Mouse (Mus musculus) limb, embryonic 14.5 days (tissue): ENCODE results near the gene Ube4a. TPM values are rescaled to one million over a fixed set of nuclear protein-coding genes. Genes with fewer than 3 reads are reported as not detected.

Experiments
- ATAC-seq: fragments of 200-750 bp; cut with Nextera tagmentation; 2 replicates; pipeline ENCODE4 v1.8.0; 2017; ENCODE audit warnings: low read depth, moderate number of reproducible peaks, moderate TSS enrichment; ENCODE audit not compliant: low FRiP score
- DNase-seq: peaks from one replicate; pipeline ENCODE4 v3.0.0-alpha.2; 2015; ENCODE audit warnings: low spot score
- H3K27ac ChIP-seq: fragments of 300-500 bp; sonication (generic); replicated peaks from 2 replicates; pipeline ENCODE4 v1.5.1; 2014; ENCODE audit warnings: low read depth, mild to moderate bottlenecking, low read length, moderate library complexity, mixed read lengths
- H3K27me3 ChIP-seq: fragments of 300-500 bp; sonication (generic); 2 replicates; pipeline ENCODE4 v1.6.1; 2014; ENCODE audit warnings: low read length, mixed read lengths; ENCODE audit not compliant: control insufficient read depth, insufficient read depth
- H3K36me3 ChIP-seq: fragments of 300-500 bp; sonication (generic); 2 replicates; pipeline ENCODE4 v1.6.1; 2014; ENCODE audit warnings: mild to moderate bottlenecking, low read length, moderate library complexity, mixed read lengths; ENCODE audit not compliant: control insufficient read depth, insufficient read depth
- H3K4me1 ChIP-seq: fragments of 300-500 bp; sonication (generic); 2 replicates; pipeline ENCODE4 v1.6.1; 2014; ENCODE audit warnings: antibody characterized with exemption, low read length, mixed read lengths; ENCODE audit not compliant: control insufficient read depth, insufficient read depth
- H3K4me2 ChIP-seq: fragments of 300-500 bp; sonication (generic); replicated peaks from 2 replicates; pipeline ENCODE4 v1.6.1; 2014; ENCODE audit warnings: low read depth, mild to moderate bottlenecking, low read length, moderate library complexity; ENCODE audit not compliant: severe bottlenecking
- H3K4me3 ChIP-seq: fragments of 300-500 bp; sonication (generic); replicated peaks from 2 replicates; pipeline ENCODE4 v1.5.1; 2014; ENCODE audit warnings: low read length
- H3K9ac ChIP-seq: fragments of 300-500 bp; sonication (generic); 2 replicates; pipeline ENCODE4 v1.6.1; 2014; ENCODE audit warnings: mild to moderate bottlenecking, low read depth, low read length, moderate library complexity; ENCODE audit not compliant: severe bottlenecking
- H3K9me3 ChIP-seq: fragments of 300-500 bp; sonication (generic); 2 replicates; pipeline ENCODE4 v1.6.1; 2016; ENCODE audit warnings: low read length; ENCODE audit not compliant: control insufficient read depth
- POLR2A ChIP-seq: fragments of 200-500 bp; IDR thresholded peaks from 2 replicates; pipeline ENCODE4 v1.8.0; 2012; ENCODE audit warnings: inconsistent platforms, mild to moderate bottlenecking, moderate library complexity, borderline replicate concordance; ENCODE audit not compliant: insufficient read depth, insufficient read length; ENCODE audit errors: extremely low read depth
- WGBS: fragments of 180-500 bp; shearing (Covaris S2); extraction: QIAGEN DNeasy Blood & Tissue Kit; methylation state at CpG from one replicate; pipeline ENCODE4 v1.1.7; 2014; 5-methylcytosine and 5-hydroxymethylcytosine counted together
- polyA plus RNA-seq, 2 experiments: library from polyadenylated mRNA; depleted of rRNA in 1 of 2; stranded (reverse) in 1 of 2; unstranded in 1 of 2; fragments of >200 nt; fragmentation: Nextera tagmentation in 1 of 2; extraction: Ambion mirVana in 1 of 2; gene quantifications; 2 replicates each; pipeline versions ENCODE4 v1.2.1 to v1.2.3; 2012 to 2014

Ube4a gene
- polyA plus RNA-seq, 2 experiments: 23.9 to 33.4 TPM

GRCm38 (mm10) chr9:44890122-44890521, 75.3 kb downstream of the Ube4a start:
- Histone ChIP-seq H3K9ac (no peak overlapping the region), H3K4me1 (no peaks in the 10 kb centered on the region), H3K4me2 (no peak overlapping the region), H3K36me3 (no peaks in the 10 kb centered on the region), H3K27ac (no peak overlapping the region), H3K9me3 (no peaks in the 10 kb centered on the region), H3K4me3 (no peak overlapping the region), H3K27me3 (no peaks in the 10 kb centered on the region)
- DNase-seq (no peak), ATAC-seq (no peak)
- WGBS: 73% methylated on average over 2 of the region's 2 CpGs
- no peak for TF ChIP-seq POLR2A

GRCm38 (mm10) chr9:44888114-44888624, 77.2 kb downstream of the Ube4a start:
- 85% methylated on average over 7 of the region's 7 CpGs for WGBS

GRCm38 (mm10) chr9:44882981-44883569, 82.3 kb downstream of the Ube4a start:
- Histone ChIP-seq H3K27ac (peak overlapping the region; percentile 97), H3K36me3 (no peaks in the 10 kb centered on the region), H3K27me3 (no peaks in the 10 kb centered on the region), H3K4me1 (peaks cover 19% of the 10 kb centered on the region), H3K4me2 (peak overlapping the region; percentile 95), H3K9ac (peak overlapping the region; percentile 89; the same call in 1 of the 2 replicates), H3K4me3 (peak overlapping the region; percentile 77), H3K9me3 (no peaks in the 10 kb centered on the region)
- TF ChIP-seq POLR2A: no peak
- no peak for ATAC-seq
- WGBS: under 1% methylated on average over 21 of the region's 21 CpGs
- DNase-seq: peak; percentile 52

More at GRCm38 (mm10) chr9:44888114-44888624, 77.2 kb downstream of the Ube4a start:
- Histone ChIP-seq H3K27ac (no peak overlapping the region), H3K4me2 (no peak overlapping the region), H3K4me3 (no peak overlapping the region), H3K36me3 (no peaks in the 10 kb centered on the region), H3K4me1 (peaks cover 3% of the 10 kb centered on the region; the same call in 1 of the 2 replicates), H3K27me3 (no peaks in the 10 kb centered on the region), H3K9ac (no peak overlapping the region), H3K9me3 (no peaks in the 10 kb centered on the region)
- ATAC-seq: no peak
- no peak for TF ChIP-seq POLR2A
- DNase-seq: no peak

- peaks cover 23% of the 10 kb centered on the region for H3K4me1 ChIP-seq
- DNase-seq (peak; percentile 77), ATAC-seq (peak; percentile 38)
- H3K27me3 ChIP-seq: no peaks in the 10 kb centered on the region
- peak overlapping the region; percentile 77 for H3K4me3 ChIP-seq
- peaks cover 3% of the 10 kb centered on the region for H3K36me3 ChIP-seq
- TF ChIP-seq POLR2A: no peak
- peak overlapping the region; percentile 97 for H3K27ac ChIP-seq
- no peaks in the 10 kb centered on the region for H3K9me3 ChIP-seq
- H3K4me2 ChIP-seq: peak overlapping the region; percentile 95
- WGBS: under 1% methylated on average over 26 of the region's 27 CpGs
- peak overlapping the region; percentile 89 for H3K9ac ChIP-seq
Observed at GRCm38 (mm10) chr9:44882436-44882980, 82.9 kb downstream of the Ube4a start.

GRCm38 (mm10) chr9:44881941-44882435, 83.4 kb downstream of the Ube4a start:
- Histone ChIP-seq H3K36me3 (peaks cover 8% of the 10 kb centered on the region), H3K27me3 (no peaks in the 10 kb centered on the region), H3K4me3 (peak overlapping the region; percentile 77), H3K4me1 (peaks cover 29% of the 10 kb centered on the region), H3K4me2 (peak overlapping the region; percentile 95), H3K9me3 (no peaks in the 10 kb centered on the region), H3K9ac (peak overlapping the region; percentile 89), H3K27ac (peak overlapping the region; percentile 97)
- peak; percentile 65 for ATAC-seq
- peak; percentile 53; the same call in 1 of the 2 replicates for TF ChIP-seq POLR2A
- under 1% methylated on average over 29 of the region's 29 CpGs for WGBS
- DNase-seq: peak; percentile 82
